Mouse (Mus musculus) liver, embryonic 14.5 days (tissue): ENCODE data around the gene Ctsk.

ENCODE experiments used
- CTCF ChIP-seq: IDR thresholded peaks from 2 replicates; pipeline ENCODE4 v1.5.1; 2016; ENCODE audit warnings: antibody characterized with exemption, low read depth, control low read depth
- EP300 ChIP-seq: IDR thresholded peaks from 2 replicates; pipeline ENCODE4 v1.6.1; 2016; ENCODE audit warnings: antibody characterized with exemption, low read depth

DNA sequence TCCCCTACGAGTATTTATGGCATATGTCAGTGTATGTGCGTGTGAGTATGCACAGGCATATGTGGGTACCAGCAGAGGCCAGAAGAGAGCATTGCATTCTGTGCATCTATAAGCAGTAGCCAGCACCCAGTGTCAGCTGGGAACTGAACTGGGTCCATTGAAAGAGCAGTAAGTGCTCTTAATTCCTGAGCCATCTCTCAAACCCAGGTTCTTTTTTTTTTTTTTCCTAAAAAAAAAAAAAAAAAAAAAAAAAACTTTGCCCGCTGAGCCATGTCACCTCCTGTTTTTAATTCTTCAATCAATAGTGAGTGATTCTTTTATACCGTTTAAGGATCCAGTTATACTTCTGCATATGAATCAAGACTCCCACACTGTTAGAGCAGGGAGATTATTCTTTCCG lies 34.3 kb downstream of the Ctsk start:
- TF ChIP-seq CTCF (peak; percentile 16; the same call in 1 of the 2 replicates), EP300 (no peak)
